Mouse (Mus musculus) CD8-positive naive resting alpha-beta T cell, adult 2 months (primary cell): Measurements from ENCODE around the gene B230219D22Rik.
"Not testable (repeated sequence)": the region's sequence is repeated elsewhere in the genome, so short reads cannot be mapped to it uniquely, and the experiment has no call there.

Experiments used
- DNase-seq, 2 experiments: peaks; one replicate each; pipeline ENCODE4 v3.0.0; 2022; ENCODE audit warnings: low read depth in 2 of 2, low spot score in 2 of 2

Gene B230219D22Rik

GRCm38 (mm10) chr13:55692535-55693242 lies at the start of gene B230219D22Rik:
TSS of gene B230219D22Rik (plus strand) at chr13:55693124.
- DNase-seq, result peak; percentile 83 to 86

GRCm38 (mm10) chr13:55644525-55644924 lies 48.4 kb upstream of the B230219D22Rik start:
- DNase-seq, result peak; percentile 9 to 38

- no peak for DNase-seq
These were observed 42.8 kb upstream of the B230219D22Rik start for GRCm38 (mm10) chr13:55650098-55650497.

- DNase-seq, result no peak
These were observed 41.9 kb upstream of the B230219D22Rik start for GRCm38 (mm10) chr13:55650980-55651379.

- peak in 1 of 2 experiments; percentile 36 for DNase-seq
These were observed 24.4 kb upstream of the B230219D22Rik start for GRCm38 (mm10) chr13:55668550-55668949.

GRCm38 (mm10) chr13:55672711-55673110 lies 20.2 kb upstream of the B230219D22Rik start:
- no peak for DNase-seq

- no peak for DNase-seq
These were observed 15.6 kb upstream of the B230219D22Rik start for GRCm38 (mm10) chr13:55677364-55677763.

GRCm38 (mm10) chr13:55682201-55682600 lies 10.7 kb upstream of the B230219D22Rik start:
- DNase-seq, result no peak

GRCm38 (mm10) chr13:55683581-55683980 lies 9.3 kb upstream of the B230219D22Rik start:
- DNase-seq, result no peak

GRCm38 (mm10) chr13:55686107-55686633 lies 6.8 kb upstream of the B230219D22Rik start:
- no peak for DNase-seq

- DNase-seq, result no peak
These were observed 4.9 kb upstream of the B230219D22Rik start for GRCm38 (mm10) chr13:55687927-55688602.

- DNase-seq, result no peak
These were observed 358 bp downstream of the B230219D22Rik start for GRCm38 (mm10) chr13:55693243-55693721.

GRCm38 (mm10) chr13:55694110-55694509 lies 1.2 kb downstream of the B230219D22Rik start:
- DNase-seq, result peak in 1 of 2 experiments; percentile 7

GRCm38 (mm10) chr13:55695989-55696388 lies 3.1 kb downstream of the B230219D22Rik start:
- not testable (repeated sequence) for DNase-seq

GRCm38 (mm10) chr13:55704301-55704700 lies 11.4 kb downstream of the B230219D22Rik start:
- no peak for DNase-seq

- DNase-seq, result no peak
These were observed 19.9 kb downstream of the B230219D22Rik start for GRCm38 (mm10) chr13:55712846-55713245.

- DNase-seq, result peak; percentile 54 to 59
These were observed 21.7 kb downstream of the B230219D22Rik start, which contains the start of gene Txndc15 for GRCm38 (mm10) chr13:55714501-55715166. TSS of gene Txndc15 (plus strand) at chr13:55714650.

- no peak for DNase-seq
These were observed 22.2 kb downstream of the B230219D22Rik start for GRCm38 (mm10) chr13:55715167-55715512.

- DNase-seq, result peak; percentile 12 to 23
These were observed 23.1 kb downstream of the B230219D22Rik start for GRCm38 (mm10) chr13:55715908-55716510.

GRCm38 (mm10) chr13:55721516-55721915 lies 28.6 kb downstream of the B230219D22Rik start:
- no peak for DNase-seq

GRCm38 (mm10) chr13:55721995-55722394 lies 29.1 kb downstream of the B230219D22Rik start:
- DNase-seq, result no peak
